Mouse (Mus musculus) limb, embryonic 13.5 days (tissue): ENCODE measurements around the gene Mafg. TPM values are rescaled to one million over a fixed set of nuclear protein-coding genes. Genes with fewer than 3 reads are reported as not detected.

Experiments
- ATAC-seq: fragments of 200-750 bp; cut with Nextera tagmentation; 2 replicates; pipeline ENCODE4 v1.8.0; 2017; ENCODE audit warnings: low read depth, moderate number of reproducible peaks, moderate TSS enrichment; ENCODE audit not compliant: low FRiP score
- H3K27ac ChIP-seq: fragments of 300-500 bp; sonication (generic); 2 replicates; pipeline ENCODE4 v1.5.1; 2015; ENCODE audit warnings: inconsistent platforms, mild to moderate bottlenecking, moderate library complexity
- H3K27me3 ChIP-seq: fragments of 300-500 bp; sonication (generic); 2 replicates; pipeline ENCODE4 v1.6.1; 2015; ENCODE audit warnings: mild to moderate bottlenecking, inconsistent platforms
- H3K36me3 ChIP-seq: fragments of 300-500 bp; sonication (generic); 2 replicates; pipeline ENCODE4 v1.6.1; 2015; ENCODE audit warnings: inconsistent platforms, mild to moderate bottlenecking, moderate library complexity
- H3K4me1 ChIP-seq: fragments of 300-500 bp; sonication (generic); 2 replicates; pipeline ENCODE4 v1.6.1; 2015; ENCODE audit warnings: inconsistent platforms
- H3K4me2 ChIP-seq: fragments of 300-500 bp; sonication (generic); replicated peaks from 2 replicates; pipeline ENCODE4 v1.6.1; 2015; ENCODE audit warnings: inconsistent platforms, mild to moderate bottlenecking, moderate library complexity
- H3K4me3 ChIP-seq: fragments of 300-500 bp; sonication (generic); 2 replicates; pipeline ENCODE4 v1.5.1; 2015; ENCODE audit warnings: moderate library complexity, mild to moderate bottlenecking, inconsistent platforms
- H3K9ac ChIP-seq: fragments of 300-500 bp; sonication (generic); 2 replicates; pipeline ENCODE4 v1.6.1; 2015; ENCODE audit warnings: mild to moderate bottlenecking, inconsistent platforms
- H3K9me3 ChIP-seq: fragments of 300-500 bp; sonication (generic); 2 replicates; pipeline ENCODE4 v1.6.1; 2016; ENCODE audit warnings: inconsistent platforms
- WGBS: fragments of 180-500 bp; shearing (Covaris S2); methylation state at CpG from one replicate; pipeline ENCODE4 v1.1.7; 2015; 5-methylcytosine and 5-hydroxymethylcytosine counted together
- polyA plus RNA-seq: library from polyadenylated mRNA; unstranded; fragments of >200 nt; fragmentation: Nextera tagmentation; extraction: Ambion mirVana; gene quantifications from 2 replicates; pipeline ENCODE4 v1.2.1, GENCODE M21; 2015

Mafg gene
- polyA plus RNA-seq, 1 experiment from 2014 or later, result 28.9 TPM

- Histone ChIP-seq H3K9me3 (no peaks in the 10 kb centered on the region), H3K27me3 (no peaks in the 10 kb centered on the region), H3K9ac (no peak overlapping the region), H3K4me3 (no peak overlapping the region), H3K27ac (no peak overlapping the region), H3K4me1 (peaks cover 46% of the 10 kb centered on the region), H3K36me3 (peaks cover 35% of the 10 kb centered on the region), H3K4me2 (no peak overlapping the region)
- 80% methylated on average over 22 of the region's 22 CpGs for WGBS
- ATAC-seq, result no peak
These were observed 5.7 kb downstream of the Mafg start for GRCm38 (mm10) chr11:120627468-120628300.

DNA sequence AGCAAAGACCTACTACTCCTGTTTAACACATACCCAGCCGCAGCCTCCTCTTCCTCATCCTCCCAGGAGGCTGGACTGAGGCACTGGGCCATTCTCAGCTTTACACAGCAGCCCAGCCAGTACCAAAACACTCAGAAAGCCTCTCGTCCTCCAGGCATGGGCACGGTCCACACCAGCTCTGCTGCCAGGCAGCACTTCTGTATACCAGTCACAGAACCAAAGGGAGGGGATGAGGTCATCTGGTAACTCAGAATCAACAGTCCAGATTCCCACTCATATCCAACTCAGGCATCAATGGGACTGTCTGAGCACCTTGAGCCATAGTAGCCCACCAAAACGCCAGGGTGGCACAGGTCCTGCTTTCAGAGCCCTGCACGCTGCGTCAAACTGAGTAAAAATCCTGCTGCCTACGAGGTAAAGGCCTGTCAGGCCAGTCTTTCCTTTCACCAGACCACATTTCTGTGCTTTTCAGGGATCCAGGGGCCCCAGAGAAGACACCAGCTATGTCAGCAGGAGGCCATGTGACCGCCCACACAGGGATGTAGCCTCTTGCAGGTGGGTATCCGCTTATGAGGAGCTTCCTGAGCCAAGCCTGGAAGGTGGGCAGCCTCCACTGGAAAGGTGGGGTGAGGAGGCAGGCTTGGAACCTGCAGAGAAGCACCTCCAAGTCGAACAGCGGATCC is 6.5 kb downstream of the Mafg start:
- no peak for ATAC-seq
- no peak overlapping the region for H3K4me3 ChIP-seq
- H3K4me1 ChIP-seq, result peaks cover 40% of the 10 kb centered on the region
- no peak overlapping the region for H3K27ac ChIP-seq
- H3K27me3 ChIP-seq, result no peaks in the 10 kb centered on the region
- peaks cover 42% of the 10 kb centered on the region for H3K36me3 ChIP-seq
- no peaks in the 10 kb centered on the region for H3K9me3 ChIP-seq
- no peak overlapping the region for H3K4me2 ChIP-seq
- WGBS, result 93% methylated on average over 11 of the region's 11 CpGs
- no peak overlapping the region for H3K9ac ChIP-seq

DNA sequence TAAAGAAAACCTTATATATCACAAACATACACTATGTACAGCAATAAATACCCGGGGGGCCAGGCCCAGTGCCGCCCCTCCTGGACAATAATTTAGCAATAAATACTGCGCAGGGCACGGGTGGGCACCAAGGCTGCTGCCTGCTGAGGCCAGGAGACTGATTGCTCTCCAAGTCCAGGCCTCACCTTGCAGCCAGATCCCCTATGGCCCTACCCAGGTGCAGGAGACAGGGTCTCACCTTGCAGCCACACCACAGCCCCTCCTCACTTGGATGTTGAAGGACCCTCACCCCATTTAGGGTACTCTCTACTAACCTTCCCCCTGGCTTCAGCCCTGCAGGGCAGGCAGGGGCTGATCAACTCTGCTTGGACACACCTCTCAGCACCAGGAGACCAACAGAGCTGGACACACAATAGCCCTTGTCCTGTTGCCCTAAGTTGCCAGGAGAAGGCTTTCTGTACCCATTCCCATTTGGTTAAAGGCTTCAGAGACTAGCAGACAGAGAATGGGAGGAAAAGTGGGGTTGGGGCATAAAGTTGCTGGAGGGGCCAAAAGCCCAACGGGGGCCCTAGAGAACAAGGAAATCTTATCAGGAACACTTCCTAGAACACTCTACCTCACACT is 8.1 kb downstream of the Mafg start, which contains the start of gene Sirt7:
Gene Sirt7 (minus strand): TSS at position 89 of the 624 bp plus-strand sequence.
- Histone ChIP-seq H3K36me3 (peaks cover 58% of the 10 kb centered on the region), H3K27me3 (no peaks in the 10 kb centered on the region), H3K27ac (peak within 1 kb of the TSS; percentile 61), H3K9ac (peak within 1 kb of the TSS; percentile 76), H3K4me3 (peak within 1 kb of the TSS; percentile 96), H3K4me1 (peaks cover 24% of the 10 kb centered on the region), H3K4me2 (peak within 1 kb of the TSS; percentile 100), H3K9me3 (no peaks in the 10 kb centered on the region)
- WGBS, result 17% methylated on average over 5 of the region's 5 CpGs
- ATAC-seq, result peak; percentile 25; the same call in 1 of the 2 replicates

DNA sequence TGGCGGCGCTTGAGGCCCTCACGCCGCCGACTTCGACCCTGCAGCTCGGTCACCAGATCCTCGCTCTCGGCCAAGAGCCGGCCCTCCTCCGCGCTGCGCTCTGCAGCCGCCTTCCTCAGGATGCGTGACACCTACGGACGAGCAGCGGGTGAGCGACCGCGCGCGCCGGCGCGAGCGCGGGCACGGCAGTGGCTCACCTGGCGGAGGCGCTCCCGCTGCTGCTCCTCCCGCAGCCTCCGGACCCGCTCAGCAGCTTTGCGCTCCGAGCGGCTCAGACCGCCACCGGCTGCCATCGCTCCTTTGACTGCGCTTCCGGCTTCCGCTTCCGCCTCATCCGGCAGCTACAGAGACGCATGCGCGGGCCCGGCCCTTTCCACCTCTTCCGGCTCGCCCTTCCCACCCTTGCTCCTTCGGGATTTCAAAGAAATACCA is 8.7 kb downstream of the Mafg start:
- H3K4me2 ChIP-seq, result peak overlapping the region; percentile 100
- H3K9me3 ChIP-seq, result no peaks in the 10 kb centered on the region
- peak overlapping the region; percentile 76 for H3K9ac ChIP-seq
- peak overlapping the region; percentile 8; the same call in 1 of the 2 replicates for H3K27ac ChIP-seq
- peak; percentile 81 for ATAC-seq
- no peaks in the 10 kb centered on the region for H3K27me3 ChIP-seq
- under 1% methylated on average over 53 of the region's 53 CpGs for WGBS
- peak overlapping the region; percentile 96 for H3K4me3 ChIP-seq
- peaks cover 18% of the 10 kb centered on the region for H3K4me1 ChIP-seq
- peaks cover 62% of the 10 kb centered on the region for H3K36me3 ChIP-seq

DNA sequence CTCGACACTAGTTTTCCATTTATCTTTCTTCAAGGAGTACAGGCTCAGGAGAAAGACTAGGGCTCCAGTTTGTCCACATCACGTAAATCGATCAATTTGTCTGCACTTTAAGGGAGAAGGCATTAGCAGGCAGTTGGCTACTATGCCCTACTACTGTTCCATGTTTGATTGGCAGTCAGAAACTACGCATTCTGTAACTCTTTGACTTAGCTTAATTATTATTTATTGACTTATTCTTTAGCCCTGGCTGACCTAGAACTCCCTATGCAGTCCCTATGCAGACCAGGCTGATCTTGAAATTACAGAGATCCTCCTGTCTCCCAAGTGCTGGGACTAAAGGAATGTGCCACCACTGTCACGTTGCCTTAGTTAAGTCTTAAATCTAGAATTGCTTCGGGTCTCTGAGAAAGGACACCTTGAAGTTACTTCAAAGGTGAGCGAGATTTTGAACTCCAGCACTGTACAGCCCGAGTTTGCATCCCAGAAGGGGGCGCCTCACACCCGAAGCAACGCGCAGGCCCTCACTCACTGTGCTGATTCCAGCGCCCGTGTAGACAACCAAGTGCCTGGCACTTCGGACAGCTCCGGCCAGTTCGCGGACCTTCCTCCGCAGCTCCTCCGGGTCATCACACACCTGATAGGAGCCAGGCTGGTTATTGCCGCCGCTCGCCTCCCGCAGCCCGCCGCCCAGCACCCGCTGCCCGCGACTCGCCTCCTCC is 9.3 kb downstream of the Mafg start:
- Histone ChIP-seq H3K4me3 (peak overlapping the region; percentile 96), H3K9me3 (no peaks in the 10 kb centered on the region), H3K9ac (peak overlapping the region; percentile 76), H3K4me2 (peak overlapping the region; percentile 100), H3K36me3 (peaks cover 60% of the 10 kb centered on the region), H3K27me3 (no peaks in the 10 kb centered on the region), H3K27ac (peak overlapping the region; percentile 8; the same call in 1 of the 2 replicates), H3K4me1 (peaks cover 17% of the 10 kb centered on the region)
- WGBS, result 13% methylated on average over 30 of the region's 30 CpGs
- ATAC-seq, result peak; percentile 55; the same call in 1 of the 2 replicates

DNA sequence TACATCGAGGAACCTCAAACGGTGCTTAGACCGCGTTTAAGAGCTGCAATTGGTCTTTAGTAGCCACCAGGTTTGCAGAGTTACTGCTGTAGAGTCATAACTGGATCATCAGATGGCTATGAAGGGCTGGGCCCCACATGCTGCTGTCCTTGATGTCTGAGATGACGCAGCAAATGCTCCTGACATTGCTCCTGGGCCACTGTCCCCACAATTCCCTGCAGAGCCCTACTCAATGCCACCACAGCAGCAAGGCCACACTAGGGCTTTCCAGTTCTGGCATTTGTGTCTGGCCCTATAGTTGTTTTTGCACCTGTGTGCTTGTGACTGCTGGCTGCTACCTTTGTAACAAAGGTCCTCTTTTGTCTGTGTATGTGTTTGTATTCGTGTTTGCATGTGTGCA is 10.6 kb downstream of the Mafg start:
- H3K4me2 ChIP-seq, result no peak overlapping the region
- no peaks in the 10 kb centered on the region for H3K27me3 ChIP-seq
- peaks cover 20% of the 10 kb centered on the region for H3K4me1 ChIP-seq
- H3K36me3 ChIP-seq, result peaks cover 62% of the 10 kb centered on the region
- no peaks in the 10 kb centered on the region for H3K9me3 ChIP-seq
- H3K4me3 ChIP-seq, result peak overlapping the region; percentile 3; the same call in 1 of the 2 replicates
- WGBS, result 88% methylated on average over 6 of the region's 6 CpGs
- no peak overlapping the region for H3K9ac ChIP-seq
- ATAC-seq, result no peak
- H3K27ac ChIP-seq, result no peak overlapping the region

GRCm38 (mm10) chr11:120620195-120620594 is 13.2 kb downstream of the Mafg start:
- Histone ChIP-seq H3K4me3 (no peak overlapping the region), H3K27ac (no peak overlapping the region), H3K36me3 (peaks cover 56% of the 10 kb centered on the region), H3K27me3 (no peaks in the 10 kb centered on the region), H3K4me1 (peaks cover 28% of the 10 kb centered on the region), H3K9ac (no peak overlapping the region), H3K4me2 (no peak overlapping the region), H3K9me3 (no peaks in the 10 kb centered on the region)
- ATAC-seq, result no peak
- WGBS, result 94% methylated on average over 14 of the region's 14 CpGs

DNA sequence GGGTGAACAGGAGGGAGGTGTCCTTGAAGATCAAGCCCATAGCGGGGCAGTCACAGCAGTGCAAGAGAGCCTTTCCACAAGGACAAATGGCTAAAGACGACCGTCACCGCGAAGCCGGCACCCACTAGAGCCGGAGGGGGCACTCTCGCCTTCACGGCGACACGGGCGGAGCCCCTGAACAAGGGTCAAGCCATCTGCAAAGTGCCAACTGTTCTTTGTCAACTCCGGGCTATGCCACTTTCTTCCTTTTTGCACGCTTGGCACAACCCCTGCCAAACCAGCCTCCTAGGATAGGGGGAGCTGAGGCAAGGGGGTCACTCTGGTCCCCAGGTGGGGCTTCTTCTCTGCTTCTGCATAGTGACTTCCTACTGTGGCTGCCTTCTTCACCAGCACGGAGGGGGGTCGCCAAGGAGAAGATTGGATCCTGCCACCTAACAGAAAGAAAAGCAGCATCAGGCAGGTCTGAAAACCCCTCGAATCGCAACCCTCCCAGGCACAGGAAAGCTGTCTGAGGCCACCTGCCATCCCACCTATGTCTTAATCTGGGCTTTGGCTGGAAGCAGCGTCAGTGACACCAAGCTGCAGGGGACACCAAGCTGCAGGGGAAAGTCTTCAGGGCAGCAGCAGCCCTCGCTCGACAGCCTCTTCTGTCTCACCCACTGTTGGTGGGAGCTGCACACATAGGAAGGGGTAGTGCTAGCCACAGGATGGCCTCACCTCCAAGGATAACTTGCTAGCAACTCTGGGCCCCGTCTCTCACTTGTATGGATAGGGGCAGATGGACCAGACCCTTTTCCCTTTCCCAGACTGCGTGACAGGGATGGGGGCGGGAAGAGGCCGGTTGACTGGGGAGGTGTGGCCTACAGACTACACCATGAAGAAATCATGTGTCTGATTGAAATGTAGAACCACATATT is 14.5 kb downstream of the Mafg start:
- H3K4me2 ChIP-seq, result no peak overlapping the region
- H3K4me3 ChIP-seq, result peak overlapping the region; percentile 82; the same call in 1 of the 2 replicates
- no peak for ATAC-seq
- peaks cover 65% of the 10 kb centered on the region for H3K36me3 ChIP-seq
- H3K27me3 ChIP-seq, result no peaks in the 10 kb centered on the region
- peaks cover 21% of the 10 kb centered on the region for H3K4me1 ChIP-seq
- no peaks in the 10 kb centered on the region for H3K9me3 ChIP-seq
- no peak overlapping the region for H3K27ac ChIP-seq
- H3K9ac ChIP-seq, result no peak overlapping the region
- WGBS, result 95% methylated on average over 25 of the region's 25 CpGs

- H3K4me2 ChIP-seq, result peak within 1 kb of the TSS; percentile 91
- peaks cover 73% of the 10 kb centered on the region for H3K36me3 ChIP-seq
- peak within 1 kb of the TSS; percentile 84 for H3K9ac ChIP-seq
These were observed 15.8 kb downstream of the Mafg start, which contains the start of gene Pcyt2 for GRCm38 (mm10) chr11:120617519-120618112. Pcyt2 (minus strand) TSS chr11:120617936.

DNA sequence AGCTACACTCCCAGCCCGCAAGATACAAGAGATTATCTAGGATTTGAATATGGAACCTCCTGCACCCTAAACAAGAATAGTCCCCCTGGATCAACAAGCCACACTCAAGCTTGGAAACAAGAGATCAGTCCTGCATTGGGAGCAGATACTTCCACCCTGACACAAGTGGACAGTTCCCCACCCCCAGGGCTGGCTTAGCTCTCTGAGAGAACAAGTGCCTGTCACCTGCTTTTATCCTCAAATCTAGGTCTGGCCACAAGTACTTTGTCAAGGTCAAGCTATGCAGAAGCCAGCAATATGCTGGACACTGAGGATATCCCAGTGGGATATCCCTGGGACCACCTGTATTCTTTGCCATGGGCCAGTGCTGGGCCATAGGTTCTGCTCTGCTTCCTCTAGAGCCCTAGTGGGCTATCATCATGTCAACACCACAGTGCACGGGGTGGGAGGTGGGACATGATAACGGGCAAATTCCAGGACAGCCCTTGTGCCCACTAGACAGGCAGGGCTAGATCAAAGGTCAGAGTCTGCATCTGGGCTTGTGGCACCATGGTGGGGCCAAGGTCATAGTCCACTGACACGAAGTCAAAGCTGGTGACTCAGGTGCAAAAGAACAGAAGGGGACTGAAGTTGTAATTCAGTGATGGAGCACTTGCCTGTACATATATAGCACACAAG is 16.6 kb downstream of the Mafg start:
- peak overlapping the region; percentile 91 for H3K4me2 ChIP-seq
- ATAC-seq, result no peak
- WGBS, result 52% methylated on average over 4 of the region's 4 CpGs
- H3K27me3 ChIP-seq, result no peaks in the 10 kb centered on the region
- H3K27ac ChIP-seq, result no peak overlapping the region
- peaks cover 73% of the 10 kb centered on the region for H3K36me3 ChIP-seq
- peak overlapping the region; percentile 82 for H3K4me3 ChIP-seq
- H3K4me1 ChIP-seq, result peaks cover 18% of the 10 kb centered on the region
- H3K9me3 ChIP-seq, result no peaks in the 10 kb centered on the region
- H3K9ac ChIP-seq, result peak overlapping the region; percentile 84

More at GRCm38 (mm10) chr11:120617519-120618112, 15.8 kb downstream of the Mafg start, which contains the start of gene Pcyt2:
- Histone ChIP-seq H3K9me3 (no peaks in the 10 kb centered on the region), H3K27ac (peak within 1 kb of the TSS; percentile 33; the same call in 1 of the 2 replicates), H3K4me3 (peak within 1 kb of the TSS; percentile 82), H3K27me3 (no peaks in the 10 kb centered on the region), H3K4me1 (peaks cover 18% of the 10 kb centered on the region)
- 0% methylated on average over 56 of the region's 56 CpGs for WGBS
- peak; percentile 92 for ATAC-seq
